Mouse (Mus musculus) limb, embryonic 12.5 days (tissue): Measurements from ENCODE around the gene Psmc3ip. TPM values are rescaled to one million over a fixed set of nuclear protein-coding genes. Genes with fewer than 3 reads are reported as not detected.
A peak's percentile ranks its signal among the peaks of the same experiment; 100 is the strongest.

Experiments
- ATAC-seq: fragments of 200-750 bp; cut with Nextera tagmentation; 2 replicates; pipeline ENCODE4 v1.8.0; 2017; ENCODE audit warnings: low read depth, moderate TSS enrichment; ENCODE audit not compliant: insufficient number of reproducible peaks, insufficient read depth, low FRiP score, low TSS enrichment
- H3K27ac ChIP-seq: fragments of 300-500 bp; sonication (generic); 2 replicates; pipeline ENCODE4 v1.5.1; 2016; ENCODE audit warnings: mild to moderate bottlenecking, moderate library complexity
- H3K27me3 ChIP-seq: fragments of 300-500 bp; sonication (generic); 2 replicates; pipeline ENCODE4 v1.6.1; 2016; ENCODE audit warnings: mild to moderate bottlenecking, moderate library complexity
- H3K36me3 ChIP-seq: fragments of 300-500 bp; sonication (generic); 2 replicates; pipeline ENCODE4 v1.6.1; 2016; ENCODE audit warnings: mild to moderate bottlenecking, moderate library complexity
- H3K4me1 ChIP-seq: fragments of 300-500 bp; sonication (generic); replicated peaks from 2 replicates; pipeline ENCODE4 v1.6.1; 2016
- H3K4me2 ChIP-seq: fragments of 300-500 bp; sonication (generic); 2 replicates; pipeline ENCODE4 v1.6.1; 2016; ENCODE audit warnings: mild to moderate bottlenecking, moderate library complexity
- H3K4me3 ChIP-seq: fragments of 300-500 bp; sonication (generic); replicated peaks from 2 replicates; pipeline ENCODE4 v1.5.1; 2016; ENCODE audit warnings: mild to moderate bottlenecking
- H3K9ac ChIP-seq: fragments of 300-500 bp; sonication (generic); replicated peaks from 2 replicates; pipeline ENCODE4 v1.6.1; 2016; ENCODE audit warnings: mild to moderate bottlenecking, moderate library complexity
- H3K9me3 ChIP-seq: fragments of 300-500 bp; sonication (generic); 2 replicates; pipeline ENCODE4 v1.6.1; 2016; ENCODE audit warnings: mild to moderate bottlenecking, moderate library complexity
- WGBS: fragments of 180-500 bp; shearing (Covaris S2); methylation state at CpG from one replicate; pipeline ENCODE4 v1.1.7; 2016; 5-methylcytosine and 5-hydroxymethylcytosine counted together
- polyA plus RNA-seq: library from polyadenylated mRNA; unstranded; fragments of >200 nt; fragmentation: Nextera tagmentation; extraction: Ambion mirVana; gene quantifications from 2 replicates; pipeline ENCODE4 v1.2.1, GENCODE M21; 2016

Gene Psmc3ip
- polyA plus RNA-seq, 1 experiment from 2014 or later = 54.3 TPM

- H3K4me3 ChIP-seq = peak within 1 kb of the TSS; percentile 87
- peaks cover 51% of the 10 kb centered on the region for H3K36me3 ChIP-seq
- H3K4me2 ChIP-seq = peak within 1 kb of the TSS; percentile 93
- no peaks in the 10 kb centered on the region for H3K9me3 ChIP-seq
- peak within 1 kb of the TSS; percentile 85 for H3K9ac ChIP-seq
- ATAC-seq = peak; percentile 75
- H3K27ac ChIP-seq = peak within 1 kb of the TSS; percentile 83
- WGBS = 2% methylated on average over 52 of the region's 52 CpGs
- H3K27me3 ChIP-seq = no peaks in the 10 kb centered on the region
- H3K4me1 ChIP-seq = peaks cover 30% of the 10 kb centered on the region
These were observed 8.2 kb downstream of the Psmc3ip start, which contains the start of gene Mlx for GRCm38 (mm10) chr11:101086756-101087681. Gene Mlx (plus strand): TSS chr11:101087277.

GRCm38 (mm10) chr11:101086323-101086674 lies 8.9 kb downstream of the Psmc3ip start:
- peak overlapping the region; percentile 87 for H3K4me3 ChIP-seq
- ATAC-seq = no peak
- WGBS = 82% methylated on average over 6 of the region's 6 CpGs
- no peaks in the 10 kb centered on the region for H3K9me3 ChIP-seq
- peaks cover 7% of the 10 kb centered on the region for H3K27me3 ChIP-seq
- H3K36me3 ChIP-seq = peaks cover 43% of the 10 kb centered on the region
- H3K4me1 ChIP-seq = peaks cover 30% of the 10 kb centered on the region
- H3K4me2 ChIP-seq = peak overlapping the region; percentile 93
- peak overlapping the region; percentile 83; the same call in 1 of the 2 replicates for H3K27ac ChIP-seq
- H3K9ac ChIP-seq = peak overlapping the region; percentile 85; the same call in 1 of the 2 replicates

- WGBS = 92% methylated on average over 18 of the region's 18 CpGs
- Histone ChIP-seq H3K27me3 (peaks cover 12% of the 10 kb centered on the region), H3K9ac (no peak overlapping the region), H3K27ac (peak overlapping the region; percentile 83; the same call in 1 of the 2 replicates), H3K9me3 (no peaks in the 10 kb centered on the region), H3K4me3 (no peak overlapping the region), H3K4me1 (peaks cover 30% of the 10 kb centered on the region), H3K4me2 (0 out of 2 replicates have a peak overlapping the region, but pooled peaks have one; percentile 93), H3K36me3 (peaks cover 38% of the 10 kb centered on the region)
- no peak for ATAC-seq
These were observed 9.5 kb downstream of the Psmc3ip start for GRCm38 (mm10) chr11:101085617-101086322.

- Histone ChIP-seq H3K36me3 (peaks cover 29% of the 10 kb centered on the region), H3K9ac (no peak overlapping the region), H3K27ac (no peak overlapping the region), H3K4me2 (no peak overlapping the region), H3K27me3 (peaks cover 21% of the 10 kb centered on the region), H3K9me3 (no peaks in the 10 kb centered on the region), H3K4me3 (no peak overlapping the region), H3K4me1 (peaks cover 32% of the 10 kb centered on the region)
- WGBS = 93% methylated on average over 12 of the region's 12 CpGs
- ATAC-seq = no peak
These were observed 10.4 kb downstream of the Psmc3ip start for GRCm38 (mm10) chr11:101084811-101085210.

GRCm38 (mm10) chr11:101084246-101084645 lies 11.0 kb downstream of the Psmc3ip start:
- Histone ChIP-seq H3K27ac (no peak overlapping the region), H3K4me2 (no peak overlapping the region), H3K27me3 (peaks cover 27% of the 10 kb centered on the region), H3K36me3 (peaks cover 23% of the 10 kb centered on the region), H3K9ac (no peak overlapping the region), H3K4me1 (peaks cover 36% of the 10 kb centered on the region), H3K9me3 (no peaks in the 10 kb centered on the region), H3K4me3 (no peak overlapping the region)
- WGBS = 85% methylated on average over 14 of the region's 14 CpGs
- ATAC-seq = no peak

- Histone ChIP-seq H3K4me3 (peak overlapping the region; percentile 86), H3K36me3 (peaks cover 15% of the 10 kb centered on the region), H3K9me3 (no peaks in the 10 kb centered on the region), H3K9ac (peak overlapping the region; percentile 88), H3K27ac (peak overlapping the region; percentile 88), H3K27me3 (peaks cover 38% of the 10 kb centered on the region), H3K4me1 (peaks cover 32% of the 10 kb centered on the region), H3K4me2 (peak overlapping the region; percentile 99)
- 33% methylated on average over 19 of the region's 19 CpGs for WGBS
- ATAC-seq = 0 out of 2 replicates have a peak, but pooled peaks have one; percentile 1
These were observed 12.0 kb downstream of the Psmc3ip start for GRCm38 (mm10) chr11:101083083-101083697.

- peak within 1 kb of the TSS; percentile 88 for H3K9ac ChIP-seq
- peak; percentile 73 for ATAC-seq
- WGBS = under 1% methylated on average over 51 of the region's 51 CpGs
- peaks cover 15% of the 10 kb centered on the region for H3K36me3 ChIP-seq
- H3K4me1 ChIP-seq = peaks cover 25% of the 10 kb centered on the region
- H3K9me3 ChIP-seq = no peaks in the 10 kb centered on the region
- peak within 1 kb of the TSS; percentile 86 for H3K4me3 ChIP-seq
- H3K27ac ChIP-seq = peak within 1 kb of the TSS; percentile 88
- peak within 1 kb of the TSS; percentile 99 for H3K4me2 ChIP-seq
- peaks cover 45% of the 10 kb centered on the region for H3K27me3 ChIP-seq
These were observed 12.8 kb downstream of the Psmc3ip start, which contains the start of gene Coasy for GRCm38 (mm10) chr11:101082208-101083082. Gene Coasy (plus strand): TSS chr11:101082565.

GRCm38 (mm10) chr11:101081659-101082058 lies 13.6 kb downstream of the Psmc3ip start:
- H3K27ac ChIP-seq = no peak overlapping the region
- no peak for ATAC-seq
- H3K4me1 ChIP-seq = peaks cover 24% of the 10 kb centered on the region
- peak overlapping the region; percentile 99 for H3K4me2 ChIP-seq
- peaks cover 15% of the 10 kb centered on the region for H3K36me3 ChIP-seq
- H3K4me3 ChIP-seq = peak overlapping the region; percentile 86
- H3K9me3 ChIP-seq = no peaks in the 10 kb centered on the region
- 7% methylated on average over 10 of the region's 10 CpGs for WGBS
- peak overlapping the region; percentile 35 for H3K9ac ChIP-seq
- H3K27me3 ChIP-seq = peaks cover 53% of the 10 kb centered on the region

GRCm38 (mm10) chr11:101080421-101080820 lies 14.8 kb downstream of the Psmc3ip start:
- Histone ChIP-seq H3K4me3 (no peak overlapping the region), H3K27me3 (peaks cover 62% of the 10 kb centered on the region)
- 61% methylated on average over 5 of the region's 5 CpGs for WGBS

GRCm38 (mm10) chr11:101079746-101080145 lies 15.5 kb downstream of the Psmc3ip start:
- peak overlapping the region; percentile 11 for H3K4me2 ChIP-seq
- peaks cover 2% of the 10 kb centered on the region for H3K36me3 ChIP-seq
- no peak for ATAC-seq
- peaks cover 14% of the 10 kb centered on the region for H3K4me1 ChIP-seq
- no peak overlapping the region for H3K27ac ChIP-seq
- no peak overlapping the region for H3K9ac ChIP-seq
- WGBS = 3% methylated on average over 27 of the region's 27 CpGs
- no peaks in the 10 kb centered on the region for H3K9me3 ChIP-seq
- H3K27me3 ChIP-seq = peaks cover 62% of the 10 kb centered on the region
- H3K4me3 ChIP-seq = peak overlapping the region; percentile 16; the same call in 1 of the 2 replicates

More at GRCm38 (mm10) chr11:101080421-101080820, 14.8 kb downstream of the Psmc3ip start:
- ATAC-seq = no peak
- Histone ChIP-seq H3K4me2 (no peak overlapping the region), H3K36me3 (peaks cover 9% of the 10 kb centered on the region), H3K27ac (no peak overlapping the region), H3K9me3 (no peaks in the 10 kb centered on the region), H3K9ac (no peak overlapping the region), H3K4me1 (peaks cover 14% of the 10 kb centered on the region)
